Mouse (Mus musculus): ENCODE results near the gene Abcf2.

Abcf2 gene

GRCm38 (mm10) chr5:24526190-24526888 is 50.9 kb downstream of the Abcf2 start:
- DNase-seq: no peak

DNA sequence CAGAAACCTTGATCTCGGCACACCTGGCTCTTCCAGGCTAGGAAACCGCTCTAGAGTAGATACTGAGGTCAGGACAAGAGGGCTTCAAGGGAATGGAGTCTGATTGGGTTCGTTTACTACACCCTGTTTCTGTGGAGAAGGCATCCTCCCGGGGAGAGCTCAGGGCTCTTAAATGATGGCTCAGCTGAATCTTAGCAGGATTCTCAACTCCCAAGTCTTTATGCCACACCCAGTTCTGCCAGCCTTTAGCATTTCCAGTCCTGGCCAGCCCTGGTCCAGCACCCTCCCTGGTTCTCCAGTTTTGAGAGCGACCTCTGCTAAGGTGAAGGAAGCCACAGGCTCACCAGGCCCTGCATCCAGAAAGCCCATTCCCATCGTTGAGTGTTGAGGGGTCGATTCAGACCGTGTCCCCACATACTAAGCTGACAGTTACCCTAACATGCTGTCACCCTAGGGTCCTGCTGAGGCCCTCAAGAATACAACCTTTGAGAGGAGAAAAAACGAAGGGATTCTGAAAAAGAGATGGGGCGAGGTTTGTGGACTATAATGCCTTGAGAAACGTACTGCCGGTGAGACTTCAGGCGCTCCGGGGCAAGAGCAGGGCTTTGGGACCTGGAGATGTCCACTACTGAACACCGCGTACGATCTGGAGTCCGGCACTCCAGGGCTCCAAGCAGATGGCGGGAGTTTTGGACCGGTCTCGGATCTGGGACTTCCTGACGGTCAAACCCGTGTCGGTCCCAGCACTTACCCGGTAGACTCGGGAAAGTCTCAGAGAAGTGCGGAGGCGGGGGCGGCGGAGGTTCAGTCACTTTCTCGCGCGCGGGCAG is 51.7 kb downstream of the Abcf2 start:
- no peak for DNase-seq

- no peak for DNase-seq
These were observed 52.7 kb downstream of the Abcf2 start for GRCm38 (mm10) chr5:24524522-24524921.

GRCm38 (mm10) chr5:24523806-24524205 is 53.5 kb downstream of the Abcf2 start:
- DNase-seq: no peak

GRCm38 (mm10) chr5:24521366-24521765 is 55.9 kb downstream of the Abcf2 start:
- DNase-seq: no peak

Measured in kidney, postnatal 10 days (tissue).